Mouse (Mus musculus): ENCODE results near the gene Zranb3. TPM values are rescaled to one million over a fixed set of nuclear protein-coding genes. Genes with fewer than 3 reads are reported as not detected.

Gene Zranb3
- polyA plus RNA-seq, 1 experiment = 0.56 TPM

DNA sequence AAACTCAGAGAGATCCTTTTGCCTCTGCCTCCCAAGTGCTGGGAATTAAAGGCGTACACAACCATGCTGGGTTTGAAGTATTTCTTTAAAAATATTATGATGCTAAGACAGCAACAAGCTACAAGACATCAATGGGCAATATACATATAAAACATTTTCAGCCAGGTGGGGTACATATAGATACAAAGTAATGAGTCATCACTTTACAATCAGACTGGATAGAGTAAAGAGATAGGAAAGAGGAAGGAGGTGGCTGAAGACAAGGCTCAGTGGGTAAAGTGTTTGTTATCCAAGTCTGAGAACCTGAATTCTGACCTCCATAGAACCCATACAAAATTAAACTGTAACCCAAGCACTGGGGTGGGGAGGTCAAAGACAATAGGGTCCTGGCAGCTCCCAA is 4.5 kb downstream of the Zranb3 start:
- Histone ChIP-seq H3K27me3 (ENCODE audit: control insufficient read depth, insufficient read depth, low read length) (no peaks in the 10 kb centered on the region), H3K27ac (ENCODE audit: insufficient read depth, low read depth, low read length) (no peak overlapping the region), H3K4me1 (ENCODE audit: control insufficient read depth, insufficient read depth, insufficient read length, low read length) (no peaks in the 10 kb centered on the region), H3K36me3 (ENCODE audit: control insufficient read depth, insufficient read depth, low read length) (no peaks in the 10 kb centered on the region), H3K4me3 (ENCODE audit: low read depth, low read length) (no peak overlapping the region)
- TF ChIP-seq CTCF (IDR thresholded peaks at IDR 0.05; ENCODE audit: extremely low read depth, insufficient read length, insufficient replicate concordance, low read depth, low read length) = no peak
- TF ChIP-seq POLR2A (IDR thresholded peaks at IDR 0.05; ENCODE audit: low read depth, low read length) = no peak
- WGBS = 92% methylated on average over 1 of the region's 1 CpGs

DNA sequence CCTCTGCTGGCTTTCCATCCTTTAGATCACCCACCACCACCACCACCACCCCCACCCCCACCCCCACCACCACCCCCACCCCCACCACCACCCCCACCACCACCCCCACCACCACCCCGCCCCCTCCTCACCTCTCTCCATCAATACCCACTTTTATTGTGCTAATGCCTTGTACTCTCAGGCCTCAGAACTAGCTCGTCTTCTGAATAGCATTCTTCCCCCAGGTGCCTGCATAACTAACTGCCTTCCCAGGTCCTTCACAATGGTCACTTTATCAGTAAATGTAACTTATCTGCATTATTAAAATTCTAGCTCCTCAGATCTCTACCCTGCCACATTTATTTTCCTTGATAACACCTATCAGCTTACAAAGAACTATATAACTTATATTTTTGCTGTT is 8.2 kb downstream of the Zranb3 start:
- TF ChIP-seq POLR2A (IDR thresholded peaks at IDR 0.05; ENCODE audit: low read depth, low read length) (no peak), CTCF (IDR thresholded peaks at IDR 0.05; ENCODE audit: extremely low read depth, insufficient read length, insufficient replicate concordance, low read depth, low read length) (no peak)
- Histone ChIP-seq H3K27ac (ENCODE audit: insufficient read depth, low read depth, low read length) (no peak overlapping the region), H3K36me3 (ENCODE audit: control insufficient read depth, insufficient read depth, low read length) (no peaks in the 10 kb centered on the region), H3K4me3 (ENCODE audit: low read depth, low read length) (no peak overlapping the region), H3K27me3 (ENCODE audit: control insufficient read depth, insufficient read depth, low read length) (no peaks in the 10 kb centered on the region), H3K4me1 (ENCODE audit: control insufficient read depth, insufficient read depth, insufficient read length, low read length) (no peaks in the 10 kb centered on the region)
- WGBS = 91% methylated on average over 2 of the region's 2 CpGs

DNA sequence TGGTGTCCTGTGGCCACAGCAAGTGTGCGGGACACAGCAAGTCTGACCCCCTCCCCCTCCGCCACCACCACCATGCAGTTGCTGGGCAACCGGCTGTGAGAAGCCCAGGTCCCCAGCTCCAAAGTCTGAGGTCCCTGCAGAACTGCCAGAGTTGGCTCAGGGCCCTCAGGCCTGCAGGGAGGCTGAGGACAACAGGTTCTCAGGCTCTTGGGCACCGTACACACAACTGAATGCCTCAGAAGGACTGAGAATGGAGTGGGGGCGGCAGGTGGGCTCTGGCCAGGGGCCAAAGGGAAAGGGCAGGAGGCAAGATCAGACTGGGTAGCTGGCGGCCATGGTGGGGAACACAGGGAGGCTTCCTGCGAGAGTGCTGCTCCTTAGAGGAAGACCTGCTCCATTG is 20.0 kb downstream of the Zranb3 start:
- WGBS = 82% methylated on average over 7 of the region's 7 CpGs
- H3K36me3 ChIP-seq (ENCODE audit: control insufficient read depth, insufficient read depth, low read length) = no peaks in the 10 kb centered on the region

DNA sequence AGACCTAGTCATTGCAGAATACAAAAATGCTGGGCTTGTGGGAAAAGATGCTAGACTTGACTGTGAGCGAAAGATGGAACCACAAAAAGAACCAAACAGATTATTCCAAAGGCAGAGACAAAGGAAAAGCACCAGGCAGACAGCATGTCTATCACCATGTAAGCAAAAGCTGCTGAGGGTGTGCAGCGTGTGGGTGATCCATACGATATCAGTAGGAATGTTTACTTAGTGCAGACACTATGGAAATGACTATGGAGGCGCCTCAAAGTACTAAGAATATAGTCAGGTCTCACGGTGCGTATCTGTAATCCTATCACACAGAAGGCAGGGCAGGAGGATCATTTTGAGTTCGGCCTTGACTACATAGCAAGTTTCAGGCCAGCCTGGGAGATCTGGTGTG is 21.0 kb downstream of the Zranb3 start:
- Histone ChIP-seq H3K36me3 (ENCODE audit: control insufficient read depth, insufficient read depth, low read length) (no peaks in the 10 kb centered on the region), H3K27ac (ENCODE audit: insufficient read depth, low read depth, low read length) (no peak overlapping the region), H3K4me1 (ENCODE audit: control insufficient read depth, insufficient read depth, insufficient read length, low read length) (peaks cover 10% of the 10 kb centered on the region), H3K27me3 (ENCODE audit: control insufficient read depth, insufficient read depth, low read length) (no peaks in the 10 kb centered on the region), H3K4me3 (ENCODE audit: low read depth, low read length) (no peak overlapping the region)
- no peak for TF ChIP-seq POLR2A (IDR thresholded peaks at IDR 0.05; ENCODE audit: low read depth, low read length)
- TF ChIP-seq CTCF (IDR thresholded peaks at IDR 0.05; ENCODE audit: extremely low read depth, insufficient read length, insufficient replicate concordance, low read depth, low read length) = no peak
- 45% methylated on average over 7 of the region's 7 CpGs for WGBS

More for the DNA sequence above, 20.0 kb downstream of the Zranb3 start:
- TF ChIP-seq POLR2A (IDR thresholded peaks at IDR 0.05; ENCODE audit: low read depth, low read length) (no peak), CTCF (IDR thresholded peaks at IDR 0.05; ENCODE audit: extremely low read depth, insufficient read length, insufficient replicate concordance, low read depth, low read length) (no peak)
- Histone ChIP-seq H3K27me3 (ENCODE audit: control insufficient read depth, insufficient read depth, low read length) (no peaks in the 10 kb centered on the region), H3K4me1 (ENCODE audit: control insufficient read depth, insufficient read depth, insufficient read length, low read length) (peaks cover 10% of the 10 kb centered on the region), H3K4me3 (ENCODE audit: low read depth, low read length) (no peak overlapping the region), H3K27ac (ENCODE audit: insufficient read depth, low read depth, low read length) (no peak overlapping the region)

DNA sequence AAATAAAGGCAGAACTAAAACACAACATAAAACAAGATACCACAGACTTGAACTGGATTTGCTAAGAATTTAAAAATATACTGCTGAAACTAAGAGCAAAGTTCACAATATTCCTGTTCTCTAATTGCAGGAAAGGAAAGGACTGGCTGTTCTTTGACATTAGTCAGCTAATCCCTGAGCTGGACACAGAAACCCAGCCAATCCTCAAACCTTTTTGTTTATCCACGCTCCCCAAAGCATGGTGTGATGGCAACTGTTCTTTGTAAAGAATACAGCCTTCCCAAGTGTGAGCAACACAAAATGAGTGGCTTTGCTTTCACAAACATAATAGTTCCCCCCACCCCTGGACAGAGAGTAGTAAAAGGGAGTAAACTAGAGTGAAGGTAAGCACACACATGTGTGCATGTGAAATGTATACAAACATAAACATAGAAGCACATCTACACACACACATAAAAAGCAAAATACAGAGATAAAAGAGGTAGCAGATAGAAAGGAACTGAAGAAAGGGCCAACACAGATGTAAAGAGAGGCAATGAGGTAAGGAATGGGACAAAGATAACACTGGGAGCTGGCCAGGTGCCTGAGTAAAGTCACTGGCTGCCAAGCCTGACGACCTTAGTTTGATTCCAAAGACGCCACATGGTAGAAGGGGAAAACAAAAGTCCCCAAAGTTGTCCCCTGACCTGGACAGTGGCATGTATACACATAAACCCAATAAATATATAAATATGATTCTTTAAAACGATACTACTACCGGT is 21.7 kb downstream of the Zranb3 start:
- Histone ChIP-seq H3K27ac (ENCODE audit: insufficient read depth, low read depth, low read length) (no peak overlapping the region), H3K36me3 (ENCODE audit: control insufficient read depth, insufficient read depth, low read length) (no peaks in the 10 kb centered on the region), H3K4me3 (ENCODE audit: low read depth, low read length) (no peak overlapping the region), H3K4me1 (ENCODE audit: control insufficient read depth, insufficient read depth, insufficient read length, low read length) (peaks cover 10% of the 10 kb centered on the region), H3K27me3 (ENCODE audit: control insufficient read depth, insufficient read depth, low read length) (no peaks in the 10 kb centered on the region)
- no peak for TF ChIP-seq POLR2A (IDR thresholded peaks at IDR 0.05; ENCODE audit: low read depth, low read length)
- TF ChIP-seq CTCF (IDR thresholded peaks at IDR 0.05; ENCODE audit: extremely low read depth, insufficient read length, insufficient replicate concordance, low read depth, low read length) = no peak
- WGBS = 31% methylated on average over 5 of the region's 5 CpGs

DNA sequence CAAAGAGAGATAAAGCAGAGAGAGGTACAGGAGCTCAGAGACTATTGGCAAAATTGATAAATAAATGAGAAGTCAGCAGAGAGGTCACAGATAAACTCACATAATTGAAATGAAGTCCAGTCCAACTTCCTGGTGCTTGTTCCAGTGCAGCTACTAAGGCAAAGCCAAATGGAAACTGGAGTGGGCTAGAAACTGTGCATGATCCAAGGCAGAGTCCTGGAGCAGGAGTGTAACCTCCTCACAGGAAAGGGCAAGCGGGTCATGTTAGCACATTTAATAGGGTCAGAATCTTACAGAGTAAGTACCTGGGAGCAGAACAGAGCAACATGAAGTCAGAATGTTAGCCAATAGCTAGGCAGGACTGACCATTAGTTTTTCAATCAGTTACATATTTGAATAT is 24.2 kb downstream of the Zranb3 start:
- TF ChIP-seq POLR2A (IDR thresholded peaks at IDR 0.05; ENCODE audit: low read depth, low read length) = no peak
- H3K36me3 ChIP-seq (ENCODE audit: control insufficient read depth, insufficient read depth, low read length) = no peaks in the 10 kb centered on the region
- 97% methylated on average over 1 of the region's 1 CpGs for WGBS
- H3K27ac ChIP-seq (ENCODE audit: insufficient read depth, low read depth, low read length) = no peak overlapping the region
- H3K4me3 ChIP-seq (ENCODE audit: low read depth, low read length) = no peak overlapping the region
- no peaks in the 10 kb centered on the region for H3K27me3 ChIP-seq (ENCODE audit: control insufficient read depth, insufficient read depth, low read length)
- peaks cover 8% of the 10 kb centered on the region for H3K4me1 ChIP-seq (ENCODE audit: control insufficient read depth, insufficient read depth, insufficient read length, low read length)

DNA sequence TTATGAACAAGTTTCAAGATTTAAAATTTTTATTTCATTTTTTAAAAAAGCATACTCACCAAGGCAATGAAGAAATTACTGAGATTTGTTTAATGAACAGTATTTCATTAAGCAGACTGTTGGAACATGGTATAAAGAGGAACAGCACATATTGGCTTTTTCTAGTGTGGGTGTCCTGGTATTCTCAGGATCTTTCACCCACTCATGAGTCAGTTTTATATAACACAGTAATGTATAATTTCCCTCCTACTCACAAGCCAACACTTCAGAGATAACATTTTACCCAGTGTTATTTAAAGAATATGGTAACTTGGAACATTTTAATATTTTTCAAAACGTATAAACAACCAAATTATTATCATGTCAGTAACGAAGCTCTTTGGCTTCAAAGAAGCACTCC is 25.1 kb downstream of the Zranb3 start:
- Histone ChIP-seq H3K36me3 (ENCODE audit: control insufficient read depth, insufficient read depth, low read length) (no peaks in the 10 kb centered on the region), H3K27ac (ENCODE audit: insufficient read depth, low read depth, low read length) (no peak overlapping the region), H3K4me1 (ENCODE audit: control insufficient read depth, insufficient read depth, insufficient read length, low read length) (peaks cover 7% of the 10 kb centered on the region), H3K4me3 (ENCODE audit: low read depth, low read length) (no peak overlapping the region), H3K27me3 (ENCODE audit: control insufficient read depth, insufficient read depth, low read length) (no peaks in the 10 kb centered on the region)
- 92% methylated on average over 2 of the region's 2 CpGs for WGBS
- TF ChIP-seq POLR2A (IDR thresholded peaks at IDR 0.05; ENCODE audit: low read depth, low read length) (no peak), CTCF (IDR thresholded peaks at IDR 0.05; ENCODE audit: extremely low read depth, insufficient read length, insufficient replicate concordance, low read depth, low read length) (no peak)
